Mouse (Mus musculus): ENCODE results near the gene Th.

Th gene

DNA sequence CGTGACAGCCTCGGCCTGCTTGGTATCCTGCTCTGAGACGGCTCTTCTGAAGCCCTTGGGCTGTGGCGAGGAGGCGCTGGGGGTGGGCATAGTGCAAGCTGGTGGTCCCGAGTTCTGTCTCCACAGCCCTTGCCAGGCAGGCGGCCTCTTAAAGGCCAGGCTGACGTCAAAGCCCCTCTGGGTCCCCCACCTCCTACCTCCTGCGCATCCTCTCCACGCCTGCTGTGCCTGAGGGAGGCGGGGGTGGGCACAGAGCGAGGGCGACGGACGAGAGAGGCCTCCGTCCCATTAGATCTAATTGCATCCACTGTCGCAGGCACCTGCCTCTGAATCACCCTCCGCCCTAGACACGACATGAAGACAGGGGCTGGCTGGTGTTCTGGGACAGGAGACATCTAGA lies 31.1 kb downstream of the Th start:
- no peak for DNase-seq

DNA sequence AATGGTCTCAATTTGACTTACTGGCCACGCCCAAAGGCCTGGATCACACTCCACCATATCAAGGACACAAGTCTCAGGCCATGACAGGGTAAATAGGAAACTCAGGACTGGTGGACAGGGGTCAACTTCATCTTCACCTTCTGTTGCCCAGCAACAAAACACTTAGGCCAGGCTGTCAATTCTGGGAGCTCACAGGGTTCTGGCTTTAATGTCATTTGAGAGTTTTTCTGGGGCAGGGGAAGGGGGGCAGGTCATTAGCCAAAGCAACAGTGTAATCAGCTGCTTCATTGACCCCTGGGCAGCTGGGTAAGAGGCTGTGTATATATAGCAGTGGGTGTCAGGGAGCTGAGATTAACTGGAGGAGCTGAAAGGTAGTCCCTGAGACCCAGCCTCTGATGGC lies 33.5 kb downstream of the Th start:
- no peak for DNase-seq

DNA sequence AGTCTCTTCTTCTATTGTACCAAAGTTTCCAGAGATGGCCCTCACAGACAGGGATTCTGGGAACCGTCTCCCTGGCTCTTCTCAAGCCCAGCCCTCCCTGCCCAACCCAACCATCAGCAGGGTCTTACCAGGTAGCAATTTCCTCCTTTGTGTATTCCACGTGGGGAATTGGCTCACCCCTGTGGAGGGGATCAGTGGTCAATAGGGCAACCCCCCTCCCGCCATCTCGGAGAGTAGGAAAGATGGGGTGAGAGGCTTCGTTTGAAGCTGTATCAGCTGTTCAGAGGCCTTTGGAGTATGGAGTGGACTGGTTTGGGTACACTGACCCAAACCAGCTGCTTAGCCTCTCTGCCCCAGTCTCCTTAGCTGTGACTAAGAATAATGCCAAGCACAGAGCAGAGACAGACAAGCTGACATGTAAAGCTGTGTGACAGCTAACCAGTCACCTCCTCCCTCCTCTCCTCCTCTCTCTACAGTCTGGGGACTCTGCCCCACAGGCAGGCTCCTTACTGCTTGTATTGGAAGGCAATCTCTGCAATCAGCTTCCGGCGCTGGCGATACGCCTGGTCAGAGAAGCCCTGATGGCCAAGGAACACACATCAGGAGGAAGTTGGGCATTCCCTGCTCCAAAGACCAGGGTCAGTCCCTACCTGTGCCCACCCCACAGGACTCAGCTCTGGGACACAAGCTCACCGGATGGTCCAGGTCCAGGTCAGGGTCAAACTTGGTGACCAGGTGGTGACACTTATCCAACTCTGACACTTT lies 34.8 kb downstream of the Th start:
- no peak for DNase-seq

DNA sequence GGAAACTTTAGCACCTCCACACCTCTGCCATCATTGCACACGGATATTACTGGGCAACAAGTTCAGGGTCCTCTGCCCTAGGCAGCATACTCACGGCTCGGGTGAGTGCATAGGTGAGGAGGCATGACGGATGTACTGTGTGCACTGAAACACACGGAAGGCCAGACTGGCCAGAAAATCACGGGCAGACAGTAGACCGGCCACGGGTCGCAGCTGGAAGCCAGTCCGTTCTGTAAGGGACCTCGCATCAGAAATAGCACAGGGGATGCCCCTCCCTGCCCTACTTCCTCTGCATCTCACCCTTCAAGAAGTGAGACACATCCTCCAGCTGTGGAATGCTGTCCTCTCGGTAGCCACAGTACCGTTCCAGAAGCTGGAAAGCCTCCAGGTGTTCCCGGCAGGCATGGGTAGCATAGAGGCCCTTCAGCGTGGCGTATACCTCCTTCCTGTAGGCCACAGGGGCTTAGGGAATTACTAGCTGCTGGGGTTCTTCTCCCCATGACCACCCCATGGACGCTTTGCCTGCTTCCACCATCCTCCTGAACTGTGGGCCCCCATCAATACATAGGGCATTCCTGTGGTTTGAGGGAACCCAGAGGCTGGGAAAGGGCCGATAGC lies 35.6 kb downstream of the Th start:
- DNase-seq, result no peak

DNA sequence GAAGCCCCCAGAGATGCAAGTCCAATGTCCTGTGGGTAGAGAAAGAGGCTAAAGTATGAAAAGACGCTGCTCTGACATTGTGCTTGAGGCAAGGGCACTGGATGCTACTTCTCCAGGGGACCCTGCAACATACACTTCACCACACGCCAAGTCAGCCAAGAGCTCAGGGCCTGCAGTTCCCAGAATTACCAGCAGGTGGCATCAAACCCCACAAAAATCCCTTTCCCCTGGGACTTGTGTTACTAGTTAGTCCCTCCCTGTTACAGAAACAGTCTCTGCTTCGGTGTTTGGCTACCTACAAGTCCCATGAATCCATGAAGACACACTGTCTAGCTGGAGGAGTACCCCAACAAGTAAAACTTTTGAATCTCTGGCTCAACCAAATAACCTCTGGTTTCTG lies 36.3 kb downstream of the Th start:
- DNase-seq, result peak; percentile 76 to 88

DNA sequence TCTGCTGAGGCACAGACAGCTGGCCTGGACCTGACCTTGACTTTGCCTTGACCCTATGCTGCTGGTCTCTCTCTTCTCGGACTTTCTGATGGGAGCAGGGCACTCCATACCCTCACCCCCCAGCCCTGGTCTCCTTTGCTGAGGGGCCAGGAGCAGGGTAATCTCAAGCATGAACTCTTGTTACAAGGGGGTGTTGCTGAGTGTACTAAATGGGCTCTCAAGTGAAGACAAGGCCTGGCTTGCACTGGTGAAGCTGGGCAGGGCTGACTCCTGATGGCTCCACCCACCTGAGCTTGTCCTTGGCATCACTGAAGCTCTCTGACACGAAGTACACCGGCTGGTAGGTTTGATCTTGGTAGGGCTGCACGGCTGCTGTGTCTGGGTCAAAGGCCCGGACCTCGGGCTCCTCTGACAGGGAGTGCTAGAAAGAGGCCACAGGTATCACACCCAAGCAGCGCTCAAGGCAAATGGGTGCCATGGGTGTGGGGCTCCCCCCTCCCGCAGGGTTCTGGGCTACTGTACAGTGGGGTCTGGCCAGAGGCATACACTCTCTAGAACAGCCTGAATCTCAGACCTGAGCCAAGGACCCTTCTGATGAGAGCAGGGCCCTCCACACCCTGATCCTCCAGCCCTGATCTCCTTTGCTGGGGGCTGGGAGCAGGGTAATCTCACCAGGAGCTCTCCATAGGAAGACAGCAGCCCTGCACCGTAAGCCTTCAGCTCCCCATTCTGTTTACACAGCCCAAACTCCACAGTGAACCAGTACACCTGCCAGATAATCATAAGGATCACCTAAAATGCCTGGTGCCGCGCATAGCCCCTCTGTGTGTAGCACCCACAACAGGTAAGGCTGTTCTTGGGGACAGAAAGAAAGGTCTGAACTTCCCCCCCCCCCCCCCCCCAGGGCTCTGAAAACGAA lies 36.9 kb downstream of the Th start:
- no peak for DNase-seq

DNA sequence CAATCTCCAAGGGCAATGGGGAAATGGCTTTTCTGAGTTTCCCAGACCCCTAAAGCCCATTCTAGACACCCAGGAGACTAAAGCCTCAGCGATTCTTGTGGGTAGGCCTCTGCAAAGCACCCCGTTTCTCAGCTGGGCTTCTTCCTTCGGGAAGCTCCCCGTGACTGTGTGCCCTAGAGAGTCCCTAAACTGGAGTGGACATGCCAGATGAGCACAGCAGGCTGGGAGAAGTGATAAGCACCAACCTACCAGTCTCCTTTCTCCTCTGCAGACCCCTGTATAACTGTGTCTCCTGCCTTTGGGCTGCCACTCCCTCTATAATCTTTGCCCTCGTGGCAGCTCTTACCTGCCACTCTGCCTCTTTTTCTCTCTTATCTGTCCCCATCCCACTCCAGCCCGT lies 37.6 kb downstream of the Th start:
- no peak for DNase-seq

DNA sequence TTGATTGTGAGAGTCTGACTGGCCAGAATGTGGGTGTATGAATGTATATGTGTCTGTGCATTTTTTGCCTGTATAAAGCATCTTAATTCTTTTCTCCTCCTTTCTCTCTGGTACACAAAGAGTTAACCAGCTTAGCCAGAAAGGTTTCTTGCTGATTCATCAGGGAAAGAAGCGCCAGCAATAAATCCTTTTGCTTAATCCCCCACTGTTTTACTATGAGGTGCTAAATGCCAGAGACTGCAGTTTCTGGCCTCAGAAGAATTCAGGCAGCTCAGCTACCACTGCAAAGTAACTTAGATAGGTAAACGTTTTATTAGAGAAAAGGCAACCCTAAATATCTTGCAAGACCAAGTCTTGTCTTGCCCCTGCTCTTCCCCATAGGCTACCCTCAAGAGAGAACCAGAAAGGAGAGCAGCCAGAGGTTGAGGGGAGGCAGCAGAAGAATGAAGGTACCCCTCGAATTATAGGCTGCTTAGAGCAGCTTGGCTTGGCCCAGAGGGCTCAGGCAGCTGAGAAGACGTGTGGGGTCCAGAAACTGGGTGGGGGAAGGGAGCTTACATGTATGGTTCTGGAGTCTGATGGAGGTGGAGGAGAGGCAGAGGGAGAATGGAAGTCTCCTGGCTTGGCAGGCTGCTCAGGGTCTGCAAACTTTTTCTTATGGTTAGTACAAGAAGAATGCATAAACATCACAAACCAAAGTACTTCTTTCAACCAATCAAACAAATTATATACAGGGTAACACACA lies 61.3 kb downstream of the Th start:
- DNase-seq, result no peak

DNA sequence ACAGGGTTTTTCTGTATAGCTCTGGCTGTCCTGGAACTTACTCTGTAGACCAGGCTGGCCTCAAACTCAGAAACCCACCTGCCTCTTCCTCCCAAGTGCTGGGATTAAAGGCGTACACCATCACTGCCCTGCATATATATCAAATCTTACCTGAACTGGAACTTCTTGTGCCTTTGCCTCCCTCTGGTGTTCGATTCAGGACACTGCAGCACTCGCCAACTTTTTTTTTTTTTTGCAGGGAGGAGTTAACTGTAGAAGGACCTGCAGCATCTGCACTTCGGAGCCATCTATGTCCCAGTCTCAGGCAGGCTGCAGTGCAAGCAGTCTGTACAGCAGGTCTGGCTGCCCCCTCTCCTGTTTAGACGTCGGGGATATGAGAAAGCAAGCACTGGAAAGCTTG lies 80.2 kb downstream of the Th start:
- peak in 1 of 2 experiments; percentile 13 for DNase-seq

All from lung, postnatal 4 days (tissue).